Mouse (Mus musculus) stomach, embryonic 15.5 days (tissue): ENCODE measurements around the gene Slc1a2. TPM values are rescaled to one million over a fixed set of nuclear protein-coding genes. Genes with fewer than 3 reads are reported as not detected.

Source experiments
- ATAC-seq: fragments of 200-750 bp; cut with Nextera tagmentation; 2 replicates; pipeline ENCODE4 v1.8.0; 2017; ENCODE audit warnings: low read depth, moderate number of reproducible peaks, moderate TSS enrichment; ENCODE audit not compliant: insufficient read depth, low FRiP score
- H3K27ac ChIP-seq: fragments of 300-500 bp; sonication (generic); 2 replicates; pipeline ENCODE4 v1.5.1; 2015; ENCODE audit warnings: mild to moderate bottlenecking, inconsistent platforms
- H3K27me3 ChIP-seq: fragments of 300-500 bp; sonication (generic); replicated peaks from 2 replicates; pipeline ENCODE4 v1.6.1; 2015; ENCODE audit warnings: inconsistent platforms
- H3K36me3 ChIP-seq: fragments of 300-500 bp; sonication (generic); 2 replicates; pipeline ENCODE4 v1.6.1; 2015; ENCODE audit warnings: inconsistent platforms
- H3K4me1 ChIP-seq: fragments of 300-500 bp; sonication (generic); 2 replicates; pipeline ENCODE4 v1.6.1; 2015; ENCODE audit warnings: inconsistent platforms
- H3K4me2 ChIP-seq: fragments of 300-500 bp; sonication (generic); 2 replicates; pipeline ENCODE4 v1.6.1; 2015; ENCODE audit warnings: mild to moderate bottlenecking, inconsistent platforms
- H3K4me3 ChIP-seq: fragments of 300-500 bp; sonication (generic); replicated peaks from 2 replicates; pipeline ENCODE4 v1.5.1; 2015; ENCODE audit warnings: inconsistent platforms
- H3K9ac ChIP-seq: fragments of 300-500 bp; sonication (generic); 2 replicates; pipeline ENCODE4 v1.6.1; 2015; ENCODE audit warnings: inconsistent platforms
- H3K9me3 ChIP-seq: fragments of 300-500 bp; sonication (generic); 2 replicates; pipeline ENCODE4 v1.6.1; 2016; ENCODE audit warnings: inconsistent platforms
- WGBS: fragments of 180-500 bp; shearing (Covaris S2); methylation state at CpG from one replicate; pipeline ENCODE4 v1.1.7; 2015; 5-methylcytosine and 5-hydroxymethylcytosine counted together
- polyA plus RNA-seq: library from polyadenylated mRNA; unstranded; fragments of >200 nt; fragmentation: Nextera tagmentation; extraction: Ambion mirVana; gene quantifications from 2 replicates; pipeline ENCODE4 v1.2.1, GENCODE M21; 2015

Slc1a2 gene
- polyA plus RNA-seq, 1 experiment from 2014 or later = 0.36 TPM

GRCm38 (mm10) chr2:102695541-102695940, 37.1 kb downstream of the Slc1a2 start:
- H3K9ac ChIP-seq = no peak overlapping the region
- no peak overlapping the region for H3K4me3 ChIP-seq
- H3K27me3 ChIP-seq = no peaks in the 10 kb centered on the region
- no peaks in the 10 kb centered on the region for H3K9me3 ChIP-seq
- H3K4me1 ChIP-seq = no peaks in the 10 kb centered on the region
- H3K4me2 ChIP-seq = no peak overlapping the region
- no peak for ATAC-seq
- no peak overlapping the region for H3K27ac ChIP-seq
- H3K36me3 ChIP-seq = no peaks in the 10 kb centered on the region

- H3K9me3 ChIP-seq = no peaks in the 10 kb centered on the region
- no peak overlapping the region for H3K9ac ChIP-seq
- WGBS = 49% methylated on average over 2 of the region's 2 CpGs
- ATAC-seq = no peak
- no peak overlapping the region for H3K27ac ChIP-seq
- H3K4me2 ChIP-seq = no peak overlapping the region
- no peaks in the 10 kb centered on the region for H3K36me3 ChIP-seq
- no peak overlapping the region for H3K4me3 ChIP-seq
- H3K27me3 ChIP-seq = no peaks in the 10 kb centered on the region
- no peaks in the 10 kb centered on the region for H3K4me1 ChIP-seq
These were observed 39.3 kb downstream of the Slc1a2 start for GRCm38 (mm10) chr2:102697732-102698131.

GRCm38 (mm10) chr2:102699921-102700320, 41.5 kb downstream of the Slc1a2 start:
- Histone ChIP-seq H3K36me3 (no peaks in the 10 kb centered on the region), H3K27me3 (no peaks in the 10 kb centered on the region), H3K4me3 (no peak overlapping the region), H3K27ac (no peak overlapping the region), H3K9me3 (no peaks in the 10 kb centered on the region), H3K4me1 (no peaks in the 10 kb centered on the region), H3K9ac (no peak overlapping the region), H3K4me2 (no peak overlapping the region)
- WGBS = 88% methylated on average over 7 of the region's 7 CpGs
- ATAC-seq = no peak

- Histone ChIP-seq H3K9ac (no peak overlapping the region), H3K4me1 (no peaks in the 10 kb centered on the region), H3K36me3 (no peaks in the 10 kb centered on the region), H3K27ac (no peak overlapping the region), H3K9me3 (no peaks in the 10 kb centered on the region), H3K27me3 (no peaks in the 10 kb centered on the region), H3K4me2 (no peak overlapping the region), H3K4me3 (no peak overlapping the region)
- ATAC-seq = no peak
- 94% methylated on average over 2 of the region's 2 CpGs for WGBS
These were observed 42.2 kb downstream of the Slc1a2 start for GRCm38 (mm10) chr2:102700695-102701094.

- Histone ChIP-seq H3K27ac (no peak overlapping the region), H3K9me3 (no peaks in the 10 kb centered on the region), H3K4me2 (no peak overlapping the region), H3K4me1 (no peaks in the 10 kb centered on the region), H3K9ac (no peak overlapping the region), H3K36me3 (no peaks in the 10 kb centered on the region), H3K4me3 (no peak overlapping the region), H3K27me3 (no peaks in the 10 kb centered on the region)
- no peak for ATAC-seq
- WGBS = 84% methylated on average over 3 of the region's 3 CpGs
These were observed 42.9 kb downstream of the Slc1a2 start for GRCm38 (mm10) chr2:102701382-102701781.

- no peaks in the 10 kb centered on the region for H3K36me3 ChIP-seq
- no peaks in the 10 kb centered on the region for H3K27me3 ChIP-seq
- H3K4me2 ChIP-seq = no peak overlapping the region
- no peaks in the 10 kb centered on the region for H3K9me3 ChIP-seq
- H3K9ac ChIP-seq = no peak overlapping the region
- H3K4me3 ChIP-seq = no peak overlapping the region
- no peaks in the 10 kb centered on the region for H3K4me1 ChIP-seq
- 60% methylated on average over 3 of the region's 3 CpGs for whole genome bisulfite sequencing
- ATAC-seq = no peak
- no peak overlapping the region for H3K27ac ChIP-seq
These were observed 45.1 kb downstream of the Slc1a2 start for GRCm38 (mm10) chr2:102703556-102703955.

GRCm38 (mm10) chr2:102704781-102705180, 46.3 kb downstream of the Slc1a2 start:
- Histone ChIP-seq H3K27me3 (no peaks in the 10 kb centered on the region), H3K9me3 (no peaks in the 10 kb centered on the region), H3K36me3 (no peaks in the 10 kb centered on the region), H3K4me3 (no peak overlapping the region), H3K4me2 (no peak overlapping the region), H3K4me1 (no peaks in the 10 kb centered on the region), H3K27ac (no peak overlapping the region), H3K9ac (no peak overlapping the region)
- WGBS = 57% methylated on average over 1 of the region's 1 CpGs
- no peak for ATAC-seq

- no peak overlapping the region for H3K9ac ChIP-seq
- no peaks in the 10 kb centered on the region for H3K9me3 ChIP-seq
- 57% methylated on average over 5 of the region's 5 CpGs for WGBS
- no peak overlapping the region for H3K4me2 ChIP-seq
- H3K27me3 ChIP-seq = no peaks in the 10 kb centered on the region
- H3K4me3 ChIP-seq = no peak overlapping the region
- H3K27ac ChIP-seq = no peak overlapping the region
- no peaks in the 10 kb centered on the region for H3K36me3 ChIP-seq
- no peak for ATAC-seq
- no peaks in the 10 kb centered on the region for H3K4me1 ChIP-seq
These were observed 53.1 kb downstream of the Slc1a2 start for GRCm38 (mm10) chr2:102711511-102711910.

- no peak for ATAC-seq
- 55% methylated on average over 4 of the region's 4 CpGs for WGBS
These were observed 53.6 kb downstream of the Slc1a2 start for GRCm38 (mm10) chr2:102712049-102712448.

GRCm38 (mm10) chr2:102712678-102713628, 54.5 kb downstream of the Slc1a2 start:
- Histone ChIP-seq H3K9me3 (no peaks in the 10 kb centered on the region), H3K27me3 (no peaks in the 10 kb centered on the region), H3K4me3 (no peak overlapping the region), H3K4me1 (no peaks in the 10 kb centered on the region), H3K9ac (no peak overlapping the region), H3K4me2 (no peak overlapping the region), H3K36me3 (no peaks in the 10 kb centered on the region), H3K27ac (no peak overlapping the region)
- ATAC-seq = no peak
- WGBS = 73% methylated on average over 7 of the region's 7 CpGs

More at GRCm38 (mm10) chr2:102712049-102712448, 53.6 kb downstream of the Slc1a2 start:
- Histone ChIP-seq H3K4me3 (no peak overlapping the region), H3K4me2 (no peak overlapping the region), H3K4me1 (no peaks in the 10 kb centered on the region), H3K27ac (no peak overlapping the region), H3K27me3 (no peaks in the 10 kb centered on the region), H3K9ac (no peak overlapping the region), H3K36me3 (no peaks in the 10 kb centered on the region), H3K9me3 (no peaks in the 10 kb centered on the region)

- Histone ChIP-seq H3K4me2 (no peak overlapping the region), H3K9me3 (no peaks in the 10 kb centered on the region), H3K27ac (no peak overlapping the region), H3K9ac (no peak overlapping the region), H3K36me3 (no peaks in the 10 kb centered on the region), H3K4me3 (no peak overlapping the region), H3K4me1 (no peaks in the 10 kb centered on the region), H3K27me3 (no peaks in the 10 kb centered on the region)
- no peak for ATAC-seq
- 74% methylated on average over 2 of the region's 2 CpGs for WGBS
These were observed 55.9 kb downstream of the Slc1a2 start for GRCm38 (mm10) chr2:102714320-102714719.

GRCm38 (mm10) chr2:102715754-102716153, 57.3 kb downstream of the Slc1a2 start:
- no peaks in the 10 kb centered on the region for H3K36me3 ChIP-seq
- no peak overlapping the region for H3K4me2 ChIP-seq
- H3K27me3 ChIP-seq = no peaks in the 10 kb centered on the region
- ATAC-seq = no peak
- H3K4me1 ChIP-seq = no peaks in the 10 kb centered on the region
- no peaks in the 10 kb centered on the region for H3K9me3 ChIP-seq
- H3K9ac ChIP-seq = no peak overlapping the region
- H3K4me3 ChIP-seq = no peak overlapping the region
- 5% methylated on average over 1 of the region's 1 CpGs for WGBS
- no peak overlapping the region for H3K27ac ChIP-seq
